Mouse (Mus musculus) heart, postnatal 36 days (tissue): ENCODE results near the gene Msx2. TPM values are rescaled to one million over a fixed set of nuclear protein-coding genes. Genes with fewer than 3 reads are reported as not detected.
A peak's percentile ranks its signal among the peaks of the same experiment; 100 is the strongest.

Experiments
- DNase-seq, 2 experiments: peaks; one replicate each; pipeline ENCODE4 v3.0.0; 2021 to 2022
- intact Hi-C: fragments of 180-260 bp; cut with DNase I; formaldehyde crosslinking; loops from one replicate; pipeline ENCODE4 v1.15.1; 2025
- total RNA-seq, 2 experiments: library from RNA; stranded (reverse); gene quantifications; 2 replicates each; pipeline ENCODE4 v1.2.3; 2021

The Msx2 gene
- total RNA-seq: under 1 TPM; 0.62 to 0.67 TPM

GRCm38 (mm10) chr13:53472614-53473124 is at the start of gene Msx2:
TSS of gene Msx2 (minus strand) at chr13:53473074.
- DNase-seq: peak; percentile 56 to 63
- intact Hi-C loops: no loop called here

- no peak for DNase-seq
- intact Hi-C loops: no loop called here
These were observed 48.6 kb upstream of the Msx2 start for GRCm38 (mm10) chr13:53521468-53521867.

GRCm38 (mm10) chr13:53520343-53520937 is 47.6 kb upstream of the Msx2 start:
- no peak for DNase-seq
- intact Hi-C loops: no loop called here

- intact Hi-C loops: no loop called here
- DNase-seq: no peak
These were observed 46.9 kb upstream of the Msx2 start for GRCm38 (mm10) chr13:53519727-53520126.

DNA sequence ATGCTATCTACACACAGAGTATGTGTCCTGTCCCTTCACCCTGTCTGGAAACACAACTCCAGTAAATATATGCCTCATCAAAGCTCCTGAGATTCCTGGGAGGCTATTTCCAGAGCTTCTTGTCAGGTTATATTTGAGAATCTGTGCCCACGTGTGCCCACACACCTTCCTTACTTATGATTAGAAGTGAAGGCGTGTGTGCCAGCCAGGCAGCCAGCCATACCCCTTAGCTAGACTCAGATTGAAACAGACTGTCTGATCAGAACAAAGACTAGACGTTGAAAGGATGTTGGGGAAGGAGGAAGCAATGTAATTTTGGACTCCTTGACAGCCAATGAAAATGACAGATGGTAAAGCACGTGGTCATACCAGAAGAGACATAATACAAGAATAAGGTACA is 45.4 kb upstream of the Msx2 start:
- no peak for DNase-seq
- intact Hi-C loops: no loop called here

DNA sequence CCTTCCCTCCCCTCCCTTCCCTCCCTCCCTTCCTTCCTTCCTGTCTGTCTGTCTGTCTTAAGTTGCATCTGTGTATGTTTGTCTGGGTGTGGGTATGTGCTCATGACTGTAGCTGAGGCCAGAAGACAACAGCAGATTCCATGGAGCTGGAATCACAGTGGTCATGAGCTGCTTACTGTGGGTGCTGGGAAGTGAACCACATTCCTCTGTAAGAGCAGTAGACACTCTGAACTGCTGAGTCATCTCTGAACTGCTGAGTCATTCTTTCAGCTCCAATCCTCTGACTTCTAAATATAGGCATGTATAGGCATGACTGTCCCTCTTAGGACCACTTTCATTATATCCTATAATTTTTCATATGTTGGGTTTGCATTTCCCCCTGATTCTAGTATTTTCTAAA is 41.7 kb upstream of the Msx2 start:
- no peak for DNase-seq
- intact Hi-C loops: no loop called here

DNA sequence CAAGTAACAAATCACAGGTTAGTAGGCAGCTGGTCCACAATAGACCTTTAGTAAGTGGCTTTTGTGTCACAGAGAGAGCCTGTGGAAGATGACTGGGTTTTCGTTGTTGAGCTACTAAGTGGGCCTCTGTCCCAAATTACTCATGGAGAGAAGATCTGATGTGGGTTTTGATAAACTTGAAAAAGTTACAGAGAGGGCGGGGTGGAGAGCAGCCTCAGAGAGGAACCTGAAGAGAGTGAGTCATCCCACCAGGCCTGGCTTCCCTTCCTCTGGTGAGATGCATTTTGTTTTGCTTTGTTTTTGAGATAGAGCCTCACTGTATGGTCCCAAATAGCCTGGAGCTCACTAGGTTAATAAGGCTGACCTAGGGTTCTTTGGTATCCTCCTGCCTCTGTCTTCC is 38.5 kb upstream of the Msx2 start:
- no peak for DNase-seq
- intact Hi-C loops: no loop called here

DNA sequence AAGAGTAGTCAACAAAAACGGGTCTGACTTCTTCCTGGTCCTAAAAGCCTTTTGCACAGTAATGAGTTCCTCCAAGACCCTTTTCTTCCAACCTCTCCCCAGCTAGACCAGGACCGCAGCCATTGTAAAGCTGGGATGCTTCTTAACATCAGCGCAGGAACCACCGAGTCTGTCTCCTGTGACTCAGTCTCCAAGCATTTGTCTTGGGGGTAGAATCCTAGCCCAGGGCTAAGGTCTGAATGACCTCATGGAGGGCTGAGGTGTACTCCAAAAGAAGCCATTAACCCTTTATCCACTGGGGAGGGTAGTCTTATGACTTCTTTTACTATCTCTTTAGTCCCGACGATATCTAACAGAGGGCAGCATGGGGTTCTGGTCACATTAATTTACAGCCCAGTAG is 29.5 kb upstream of the Msx2 start:
- intact Hi-C loops: no loop called here

DNA sequence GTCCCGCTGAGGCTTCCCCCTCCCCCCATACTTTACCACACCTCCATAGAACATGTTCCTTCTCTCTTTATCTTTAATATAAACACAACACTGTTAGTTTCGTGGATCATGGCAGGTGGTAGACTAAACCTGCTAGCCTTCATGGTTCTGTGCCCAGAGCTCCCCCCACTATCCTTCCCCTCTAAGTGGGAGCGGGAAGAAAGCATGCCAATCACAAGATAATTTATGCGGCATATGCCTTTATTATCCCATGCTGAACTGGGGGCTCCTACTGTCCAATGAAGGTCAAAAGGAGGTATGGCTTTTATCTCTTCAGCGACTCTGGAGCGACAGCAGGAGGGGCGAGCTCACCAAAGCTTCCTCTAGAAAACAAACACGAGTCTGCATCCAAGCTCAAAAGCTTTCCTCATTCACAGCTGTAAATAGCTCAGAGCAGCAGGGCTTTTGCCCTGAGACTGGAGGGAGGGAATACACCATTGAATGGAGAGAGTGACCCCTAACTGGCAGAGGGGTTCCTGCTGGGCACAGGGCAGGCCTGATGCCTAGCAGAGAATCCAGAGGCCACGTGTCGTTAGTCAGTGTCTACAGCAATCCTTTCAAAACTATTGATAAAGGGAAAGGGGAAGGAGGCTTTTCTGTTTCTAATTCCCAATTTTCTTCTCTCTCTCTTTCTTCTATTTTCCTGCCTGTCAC is 28.8 kb upstream of the Msx2 start:
- DNase-seq: no peak
- intact Hi-C loops: no loop called here

More for the DNA sequence above, 29.5 kb upstream of the Msx2 start:
- DNase-seq: no peak

GRCm38 (mm10) chr13:53501057-53501456 is 28.2 kb upstream of the Msx2 start:
- DNase-seq: no peak
- intact Hi-C loops: no loop called here

GRCm38 (mm10) chr13:53486512-53486911 is 13.6 kb upstream of the Msx2 start:
- DNase-seq: no peak
- intact Hi-C loops: no loop called here

DNA sequence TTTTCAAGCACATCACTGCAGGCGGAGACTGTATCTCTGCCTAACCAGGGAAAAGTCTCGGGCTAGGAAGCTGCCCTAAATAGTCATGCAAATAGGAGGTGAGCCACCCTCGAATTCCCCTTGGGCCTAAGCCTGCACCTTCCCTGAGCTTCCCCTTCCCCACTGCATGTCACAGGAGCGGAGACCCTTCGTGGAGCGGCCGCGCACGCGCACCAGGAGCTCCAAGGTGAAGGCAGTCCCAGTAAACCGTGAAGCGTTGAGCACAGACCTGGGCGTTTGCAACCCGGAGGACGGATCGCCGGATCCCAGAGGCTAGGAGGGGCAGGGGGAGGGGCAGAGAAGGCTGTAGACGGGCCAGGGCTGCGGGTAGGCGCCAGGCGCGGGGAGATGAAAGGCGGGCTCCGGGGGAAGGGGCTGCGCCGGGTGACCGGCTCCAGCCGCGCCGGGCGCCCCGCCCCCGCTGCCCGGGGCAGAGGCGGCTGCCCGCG is 2.9 kb upstream of the Msx2 start:
- peak in 1 of 2 experiments; percentile 14 for DNase-seq
- intact Hi-C loops: no loop called here

- intact Hi-C loops: no loop called here
- no peak for DNase-seq
These were observed 1.6 kb upstream of the Msx2 start for GRCm38 (mm10) chr13:53474491-53474890.

DNA sequence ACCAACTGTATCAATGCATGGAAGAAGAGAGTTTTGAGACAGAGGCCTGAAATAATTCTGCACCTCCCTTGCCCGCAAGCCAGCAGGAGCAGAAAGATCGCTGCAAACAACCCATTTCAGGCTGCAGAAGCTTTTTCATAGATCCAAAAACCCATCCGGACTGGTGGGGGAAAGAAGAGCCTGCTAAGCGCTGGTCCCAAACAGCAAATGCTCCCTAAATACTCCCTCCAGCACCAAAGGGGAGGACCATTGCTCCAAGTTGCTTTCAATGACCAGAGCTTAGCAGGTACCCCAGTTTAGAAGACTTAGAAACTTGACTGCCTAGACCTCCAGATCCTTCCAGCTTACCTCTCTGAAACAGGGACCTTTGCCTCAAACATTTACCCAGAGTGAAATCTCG is 1.1 kb upstream of the Msx2 start:
- intact Hi-C loops: no loop called here
- DNase-seq: no peak

DNA sequence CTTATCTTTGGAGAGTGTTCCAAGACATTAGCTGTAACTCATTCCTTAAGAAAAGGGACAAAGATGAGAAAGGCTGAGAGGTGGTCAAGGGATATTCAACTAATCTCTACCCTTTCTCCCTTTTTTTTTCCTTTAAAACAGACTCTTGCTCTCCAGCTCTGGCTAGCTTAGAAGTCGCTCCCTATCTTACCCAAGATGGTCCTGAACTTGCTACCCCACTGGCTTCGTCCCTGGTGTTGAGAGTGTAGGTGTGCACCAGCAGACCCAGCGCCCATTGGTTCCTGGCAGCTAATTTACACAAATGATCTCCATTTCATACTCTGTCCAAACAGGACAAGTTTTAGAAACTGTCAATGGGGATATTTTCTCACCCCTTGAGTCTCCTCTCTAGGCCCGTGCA is 417 bp upstream of the Msx2 start:
- DNase-seq: no peak
- intact Hi-C loops: no loop called here

GRCm38 (mm10) chr13:53471926-53472613 is 804 bp downstream of the Msx2 start:
- intact Hi-C loops: no loop called here
- DNase-seq: no peak

- no peak for DNase-seq
- intact Hi-C loops: no loop called here
These were observed 1.5 kb downstream of the Msx2 start for GRCm38 (mm10) chr13:53471411-53471810.

DNA sequence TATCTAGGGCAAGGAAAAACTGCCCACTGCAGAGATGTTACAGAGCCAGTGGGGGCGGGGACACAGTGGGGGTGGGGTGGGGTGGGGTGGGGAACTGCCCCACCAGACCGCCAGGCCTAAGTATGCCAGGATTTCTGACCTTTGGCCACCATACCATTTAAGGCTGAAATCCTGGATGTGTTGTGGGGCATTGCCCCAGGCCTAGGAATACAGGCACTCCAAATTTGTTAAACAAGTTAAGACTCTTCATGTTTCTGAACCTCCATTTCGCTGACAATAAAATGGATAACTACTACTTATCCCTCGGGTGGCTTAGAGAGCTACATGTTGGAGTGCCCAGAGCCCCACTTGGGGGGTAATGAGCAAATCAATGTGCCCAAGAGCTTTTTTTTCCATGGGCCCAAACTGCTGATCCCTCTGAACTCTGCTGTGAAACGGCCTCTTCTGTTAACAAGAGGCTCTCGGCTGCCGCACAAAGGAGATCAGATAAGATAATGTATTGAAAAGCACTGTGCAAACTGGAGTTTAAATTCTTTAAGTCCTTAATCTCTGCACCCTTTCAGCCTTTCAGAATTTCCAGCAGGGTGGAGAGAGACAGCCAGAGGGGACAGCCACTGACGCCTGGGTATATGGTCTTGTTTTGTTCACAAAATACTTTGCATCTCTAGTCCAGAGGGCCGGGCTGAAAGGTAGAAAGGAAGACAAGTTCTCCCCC is 2.3 kb downstream of the Msx2 start:
- DNase-seq: no peak
- intact Hi-C loops: no loop called here

DNA sequence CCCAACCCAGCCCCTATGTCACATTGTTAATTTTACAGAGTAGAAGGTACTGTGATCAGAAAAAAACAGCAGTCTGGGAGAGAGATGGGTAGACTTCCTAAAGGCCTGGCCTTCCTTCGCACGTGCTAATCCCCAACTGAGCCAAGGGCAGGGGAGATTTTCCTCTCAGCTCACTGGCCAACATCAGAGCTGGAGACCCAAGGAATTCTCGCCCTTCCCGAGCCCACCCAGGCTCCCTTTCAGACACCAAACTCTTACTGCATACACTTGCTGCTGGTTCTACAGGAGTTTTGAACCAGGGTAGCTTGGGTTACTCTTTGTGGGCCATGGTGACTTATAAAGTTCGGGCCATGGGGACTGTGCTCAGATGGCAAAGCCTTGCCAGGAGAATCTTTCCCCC is 3.1 kb downstream of the Msx2 start:
- intact Hi-C loops: no loop called here

GRCm38 (mm10) chr13:53468171-53468570 is 4.7 kb downstream of the Msx2 start:
- intact Hi-C loops: no loop called here
- DNase-seq: no peak

More for the DNA sequence above, 3.1 kb downstream of the Msx2 start:
- no peak for DNase-seq
